Mouse (Mus musculus) cerebellum, postnatal 25 days (tissue): ENCODE results near the gene E2f4.

Experiments used
- DNase-seq, 2 experiments: peaks; one replicate each; pipeline ENCODE4 v3.0.0; 2021; ENCODE audit warnings: mixed read lengths in 2 of 2

Gene E2f4

DNA sequence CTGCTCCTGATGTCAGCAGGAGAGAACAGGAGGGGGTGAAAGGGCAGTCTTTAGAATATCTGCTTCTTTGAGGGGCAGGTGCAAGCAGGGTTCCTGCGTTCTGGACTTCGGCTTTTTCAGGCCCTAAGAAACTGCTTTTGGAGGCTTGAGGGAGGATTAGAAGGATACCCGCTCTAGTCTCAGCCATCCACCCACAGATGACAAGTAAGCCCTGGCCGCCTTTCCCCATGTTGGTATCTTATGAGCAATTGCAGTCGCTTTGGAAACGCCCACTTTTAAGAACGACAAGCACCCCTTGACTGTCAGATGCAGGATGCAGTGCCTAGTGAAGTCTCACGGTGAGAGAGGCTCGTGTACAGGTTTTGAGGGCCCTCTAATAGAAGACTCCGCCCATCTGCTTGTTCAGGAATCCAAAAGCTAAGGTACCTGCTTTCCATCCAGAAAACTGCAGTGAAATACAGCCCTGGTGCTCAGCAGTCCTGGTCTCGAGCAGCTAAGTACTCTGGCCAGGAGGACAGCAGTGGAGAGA lies 21.3 kb downstream of the E2f4 start:
- DNase-seq, result no peak

GRCm38 (mm10) chr8:105323183-105323582 lies 25.7 kb downstream of the E2f4 start:
- no peak for DNase-seq

GRCm38 (mm10) chr8:105325641-105326093 lies 28.2 kb downstream of the E2f4 start:
- peak in 1 of 2 experiments; percentile 60 for DNase-seq

GRCm38 (mm10) chr8:105326141-105326672 lies 28.7 kb downstream of the E2f4 start, which contains the start of the genes Lrrc29 and Tmem208:
Gene Lrrc29, minus strand, starts transcription at chr8:105326278.
Gene Tmem208, plus strand, starts transcription at chr8:105326354.
- peak; percentile 97 to 99 for DNase-seq

- peak in 1 of 2 experiments; percentile 16 for DNase-seq
Observed at GRCm38 (mm10) chr8:105326968-105327367, 29.5 kb downstream of the E2f4 start.

DNA sequence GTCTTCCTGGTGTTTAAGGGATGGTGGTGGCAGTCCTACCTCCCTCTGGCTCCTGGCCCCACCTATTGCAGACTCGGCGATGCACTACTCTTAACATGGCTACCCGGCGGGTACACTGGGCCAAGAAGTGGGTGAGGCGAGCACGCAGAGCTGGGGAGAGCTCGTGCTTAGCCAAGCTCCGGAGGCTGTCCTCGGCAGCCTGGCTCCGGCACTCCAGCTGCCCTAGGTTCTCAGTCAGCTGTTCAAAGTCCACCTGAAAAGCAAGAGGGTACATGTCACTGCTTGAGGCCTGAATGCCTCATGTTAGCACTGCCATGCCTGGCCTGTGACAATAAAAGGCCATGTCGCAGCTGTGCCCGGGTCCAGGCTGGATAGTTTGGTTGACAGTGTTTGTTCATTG lies 32.9 kb downstream of the E2f4 start:
- DNase-seq, result no peak

DNA sequence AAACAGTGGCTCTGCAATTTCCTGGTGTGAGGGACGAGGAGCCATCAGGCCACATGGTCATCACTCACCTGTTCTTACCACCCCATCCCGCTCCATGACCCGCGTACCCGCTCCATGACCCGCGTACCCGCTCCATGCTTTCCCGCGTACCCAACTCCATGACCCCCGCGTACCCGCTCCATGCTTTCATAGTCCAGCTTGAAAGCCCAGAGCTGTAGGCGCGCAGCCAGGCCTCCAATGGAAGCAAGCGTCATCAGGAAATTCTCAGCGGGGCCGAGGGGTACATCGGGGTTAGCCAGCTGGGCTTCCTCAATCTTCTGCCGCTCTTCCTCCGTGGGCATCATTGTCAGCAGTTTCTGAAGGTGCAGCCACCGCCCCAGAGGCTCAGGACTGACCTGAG lies 34.0 kb downstream of the E2f4 start:
- DNase-seq, result peak in 1 of 2 experiments; percentile 30

DNA sequence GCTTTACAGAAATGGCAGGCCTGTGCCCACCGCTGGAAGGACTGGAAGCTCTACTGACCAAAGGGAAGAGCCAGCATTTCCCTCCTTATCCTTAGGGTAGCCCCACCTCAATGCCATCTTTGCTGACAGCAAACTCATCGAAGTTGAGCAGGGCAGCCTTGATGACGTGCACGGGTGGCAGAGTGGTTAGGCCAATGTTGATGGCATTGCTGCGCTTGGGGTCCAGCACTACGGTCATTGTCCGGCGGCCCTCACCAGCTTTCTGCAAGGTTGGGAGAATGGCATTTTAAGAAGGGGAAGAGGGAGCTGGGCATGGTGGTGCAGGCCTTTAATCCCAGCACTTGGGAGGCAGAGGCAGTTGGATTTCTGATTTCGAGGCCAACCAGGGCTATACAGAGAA lies 34.5 kb downstream of the E2f4 start:
- DNase-seq, result no peak

GRCm38 (mm10) chr8:105332523-105332922 lies 35.1 kb downstream of the E2f4 start:
- DNase-seq, result no peak

DNA sequence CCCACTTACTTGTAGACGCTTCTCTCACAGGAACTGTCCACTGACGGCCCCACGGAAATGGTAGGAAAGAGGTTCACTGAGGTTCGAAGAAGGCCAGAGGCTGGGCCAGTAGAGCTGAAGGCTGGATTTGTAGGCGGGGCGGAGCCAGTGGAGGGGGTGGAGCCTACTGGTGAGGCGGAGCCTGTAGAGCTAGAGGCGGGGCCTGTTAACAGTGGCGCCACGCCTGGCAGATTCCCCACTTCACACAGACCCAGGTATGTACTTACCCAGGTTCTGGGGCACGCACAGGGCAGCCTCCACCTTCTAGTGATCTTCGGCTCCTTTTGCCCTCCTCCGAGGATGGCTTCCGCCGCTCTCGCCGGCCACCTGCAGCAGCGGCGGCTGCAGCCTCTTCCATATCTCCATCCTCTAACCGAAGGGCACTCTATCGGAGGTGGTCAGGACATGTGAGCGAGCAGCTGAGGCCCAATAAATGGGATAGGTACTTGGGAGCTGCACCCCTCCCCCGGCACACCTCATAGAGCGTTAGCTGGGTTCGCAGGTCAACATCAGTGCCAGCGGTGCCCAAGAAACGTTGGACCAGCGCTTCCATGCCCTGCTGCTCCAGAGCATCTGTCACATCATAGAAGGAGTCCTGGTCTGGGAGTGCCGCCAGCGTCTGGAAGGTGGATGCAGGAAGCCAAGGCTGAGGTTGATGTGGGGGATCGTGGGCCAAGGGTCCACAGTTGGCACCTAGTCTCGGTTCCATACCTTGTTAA lies 39.1 kb downstream of the E2f4 start:
- peak in 1 of 2 experiments; percentile 34 for DNase-seq

GRCm38 (mm10) chr8:105338992-105339391 lies 41.5 kb downstream of the E2f4 start:
- no peak for DNase-seq

GRCm38 (mm10) chr8:105339886-105340635 lies 42.6 kb downstream of the E2f4 start:
- peak in 1 of 2 experiments; percentile 12 for DNase-seq

DNA sequence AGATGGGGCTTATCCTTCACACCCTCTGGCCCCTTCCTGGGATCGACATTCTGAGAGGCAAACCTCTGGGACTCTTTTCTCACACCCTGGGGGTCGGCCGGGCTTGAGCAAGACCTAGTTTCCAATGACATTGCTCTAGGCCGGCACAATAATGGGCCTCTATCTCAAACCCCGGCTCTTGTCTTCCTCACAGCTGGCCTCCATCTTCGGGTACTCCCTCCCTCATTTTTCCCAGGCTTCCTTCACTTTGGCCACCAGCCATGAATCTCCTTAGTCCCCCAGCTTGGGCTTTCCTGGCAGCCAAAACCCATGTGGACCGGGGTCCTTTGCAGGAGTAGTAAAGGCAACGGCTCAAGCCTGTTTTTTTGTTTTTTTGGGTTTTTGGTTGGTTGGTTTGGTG lies 43.9 kb downstream of the E2f4 start:
- DNase-seq, result no peak

- no peak for DNase-seq
Observed at GRCm38 (mm10) chr8:105342768-105343167, 45.3 kb downstream of the E2f4 start.

DNA sequence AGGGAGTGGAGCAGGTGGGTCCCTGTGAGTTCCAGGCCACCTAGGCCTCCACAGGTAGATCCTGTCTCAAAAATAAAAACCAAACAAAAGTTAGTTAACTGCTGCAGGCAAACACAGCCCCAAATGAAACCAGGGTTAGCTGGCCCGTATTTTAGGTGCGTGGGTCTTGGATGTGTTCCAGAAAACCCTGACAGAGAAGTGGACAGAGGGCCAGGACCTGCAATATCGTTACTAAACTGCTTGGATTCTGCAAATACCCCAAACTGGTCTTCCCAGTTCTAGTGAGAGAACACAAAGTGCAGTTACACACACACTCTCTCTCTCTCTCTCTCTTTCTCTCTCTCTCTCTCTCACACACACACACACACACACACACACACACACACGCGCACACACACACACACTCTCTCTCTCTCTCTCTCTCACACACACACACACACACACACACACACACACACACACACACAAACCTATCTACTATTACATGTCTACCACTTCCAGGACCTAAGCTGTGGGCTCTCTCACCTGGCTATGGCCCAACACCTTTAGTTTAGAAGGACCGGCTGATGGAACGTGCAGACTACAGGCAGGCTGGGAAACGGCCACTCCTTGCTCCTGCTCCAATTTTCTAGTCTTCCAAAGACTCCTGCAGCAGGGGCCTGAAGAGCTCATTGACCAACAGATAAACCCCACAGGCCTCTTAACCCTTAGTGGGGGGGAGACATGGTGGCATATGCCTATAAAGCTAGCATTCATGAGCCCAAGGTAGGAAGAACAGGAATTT lies 46.5 kb downstream of the E2f4 start:
- DNase-seq, result no peak

- no peak for DNase-seq
Observed at GRCm38 (mm10) chr8:105345061-105345975, 47.9 kb downstream of the E2f4 start.

- DNase-seq, result peak in 1 of 2 experiments; percentile 54
Observed at GRCm38 (mm10) chr8:105346611-105347427, 49.4 kb downstream of the E2f4 start.

DNA sequence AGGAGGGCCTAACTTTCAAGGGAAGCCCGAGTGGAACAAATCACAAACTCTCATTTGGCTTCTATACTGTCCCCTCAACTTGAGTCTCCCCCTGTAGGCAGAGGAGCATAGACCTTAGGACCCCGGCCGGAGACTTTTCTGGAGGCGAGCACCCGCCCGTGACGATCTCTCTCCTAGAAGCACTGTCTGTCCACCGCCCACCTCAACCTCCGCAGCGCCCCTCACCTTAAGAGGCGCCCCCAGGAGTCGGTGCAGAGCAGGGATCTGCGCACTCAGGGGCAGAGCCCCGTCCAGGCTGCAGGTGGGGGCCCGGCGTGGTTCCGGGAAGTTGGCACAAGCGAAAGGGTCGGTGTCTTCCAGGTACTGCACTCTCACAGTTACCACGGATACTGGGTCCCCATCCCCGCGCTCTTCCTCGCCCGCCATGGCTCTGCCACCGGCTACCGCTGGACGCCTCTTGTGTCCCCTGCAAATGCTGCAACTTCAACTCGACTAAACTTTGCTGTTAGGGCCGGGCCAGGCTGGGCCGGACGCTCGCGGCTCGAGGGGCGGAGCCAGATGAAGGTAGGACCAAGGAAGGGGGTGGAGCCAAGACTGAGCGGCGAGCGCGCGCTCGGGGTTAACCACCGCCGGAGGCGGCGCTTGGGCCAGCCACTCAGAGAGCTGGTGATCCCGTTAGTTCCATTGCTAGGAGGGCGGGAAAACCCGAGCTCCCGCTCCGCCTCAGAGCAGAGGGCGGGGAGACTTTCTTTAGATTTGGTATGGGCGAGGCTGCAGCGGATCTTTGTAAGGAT lies 50.2 kb downstream of the E2f4 start, which contains the start of gene Fhod1:
TSS of gene Fhod1 (minus strand) at position 526 of the 794 bp plus-strand sequence.
- peak; percentile 91 to 96 for DNase-seq

- peak; percentile 74 to 80 for DNase-seq
Observed at GRCm38 (mm10) chr8:105348450-105349095, 51.1 kb downstream of the E2f4 start, which contains the start of gene Slc9a5. Gene Slc9a5, plus strand, starts transcription at chr8:105348843.
